Mouse (Mus musculus): ENCODE results near the gene Relch. TPM values are rescaled to one million over a fixed set of nuclear protein-coding genes. Genes with fewer than 3 reads are reported as not detected.
"Not testable (repeated sequence)": the region's sequence is repeated elsewhere in the genome, so short reads cannot be mapped to it uniquely, and the experiment has no call there.

Relch gene
- polyA plus RNA-seq, 1 experiment from 2014 or later, result 14.9 TPM

GRCm38 (mm10) chr1:105746444-105746843 lies 82.8 kb downstream of the Relch start:
- no peaks in the 10 kb centered on the region for H3K27me3 ChIP-seq
- ATAC-seq (replicated peaks; ENCODE audit: insufficient number of reproducible peaks, insufficient read depth, low FRiP score, low read depth), result no peak
- no peak overlapping the region for H3K4me3 ChIP-seq
- peaks cover 34% of the 10 kb centered on the region for H3K36me3 ChIP-seq
- no peak overlapping the region for H3K27ac ChIP-seq
- 90% methylated on average over 1 of the region's 1 CpGs for WGBS
- H3K9ac ChIP-seq, result no peak overlapping the region
- no peak overlapping the region for H3K4me2 ChIP-seq
- H3K9me3 ChIP-seq (replicated peaks), result no peaks in the 10 kb centered on the region
- H3K4me1 ChIP-seq (replicated peaks), result no peaks in the 10 kb centered on the region

- Histone ChIP-seq H3K27ac (no peak overlapping the region), H3K4me1 (replicated peaks) (no peaks in the 10 kb centered on the region), H3K9ac (no peak overlapping the region), H3K4me3 (no peak overlapping the region), H3K36me3 (peaks cover 28% of the 10 kb centered on the region), H3K27me3 (no peaks in the 10 kb centered on the region), H3K4me2 (no peak overlapping the region), H3K9me3 (replicated peaks) (no peaks in the 10 kb centered on the region)
- no peak for ATAC-seq (replicated peaks; ENCODE audit: insufficient number of reproducible peaks, insufficient read depth, low FRiP score, low read depth)
- 87% methylated on average over 5 of the region's 5 CpGs for WGBS
Observed at GRCm38 (mm10) chr1:105746858-105747596, 83.4 kb downstream of the Relch start.

- no peaks in the 10 kb centered on the region for H3K27me3 ChIP-seq
- H3K36me3 ChIP-seq, result peaks cover 25% of the 10 kb centered on the region
- no peak overlapping the region for H3K27ac ChIP-seq
- WGBS, result 93% methylated on average over 4 of the region's 4 CpGs
- no peaks in the 10 kb centered on the region for H3K4me1 ChIP-seq (replicated peaks)
- H3K4me2 ChIP-seq, result no peak overlapping the region
- H3K4me3 ChIP-seq, result no peak overlapping the region
- no peak overlapping the region for H3K9ac ChIP-seq
- H3K9me3 ChIP-seq (replicated peaks), result no peaks in the 10 kb centered on the region
- ATAC-seq (replicated peaks; ENCODE audit: insufficient number of reproducible peaks, insufficient read depth, low FRiP score, low read depth), result no peak
Observed at GRCm38 (mm10) chr1:105748091-105748799, 84.6 kb downstream of the Relch start.

- H3K9me3 ChIP-seq (replicated peaks), result no peaks in the 10 kb centered on the region
- no peak overlapping the region for H3K4me3 ChIP-seq
- no peak overlapping the region for H3K4me2 ChIP-seq
- H3K27me3 ChIP-seq, result no peaks in the 10 kb centered on the region
- no peak for ATAC-seq (replicated peaks; ENCODE audit: insufficient number of reproducible peaks, insufficient read depth, low FRiP score, low read depth)
- H3K36me3 ChIP-seq, result peaks cover 16% of the 10 kb centered on the region
- 68% methylated on average over 4 of the region's 4 CpGs for WGBS
- H3K9ac ChIP-seq, result no peak overlapping the region
- no peak overlapping the region for H3K27ac ChIP-seq
- no peaks in the 10 kb centered on the region for H3K4me1 ChIP-seq (replicated peaks)
Observed at GRCm38 (mm10) chr1:105752196-105752595, 88.5 kb downstream of the Relch start.

- no peak overlapping the region for H3K27ac ChIP-seq
- WGBS, result 97% methylated on average over 1 of the region's 1 CpGs
- no peak overlapping the region for H3K4me2 ChIP-seq
- no peaks in the 10 kb centered on the region for H3K4me1 ChIP-seq (replicated peaks)
- no peaks in the 10 kb centered on the region for H3K27me3 ChIP-seq
- H3K4me3 ChIP-seq, result no peak overlapping the region
- peaks cover 12% of the 10 kb centered on the region for H3K36me3 ChIP-seq
- ATAC-seq (replicated peaks; ENCODE audit: insufficient number of reproducible peaks, insufficient read depth, low FRiP score, low read depth), result no peak
- H3K9ac ChIP-seq, result no peak overlapping the region
- no peaks in the 10 kb centered on the region for H3K9me3 ChIP-seq (replicated peaks)
Observed at GRCm38 (mm10) chr1:105752944-105753343, 89.3 kb downstream of the Relch start.

GRCm38 (mm10) chr1:105758798-105759197 lies 95.1 kb downstream of the Relch start:
- WGBS, result 85% methylated on average over 4 of the region's 4 CpGs
- Histone ChIP-seq H3K27me3 (no peaks in the 10 kb centered on the region), H3K9me3 (replicated peaks) (peaks cover 7% of the 10 kb centered on the region; the same call in 1 of the 2 replicates), H3K36me3 (no peaks in the 10 kb centered on the region), H3K27ac (no peak overlapping the region), H3K4me2 (no peak overlapping the region), H3K4me3 (no peak overlapping the region), H3K9ac (no peak overlapping the region), H3K4me1 (replicated peaks) (no peaks in the 10 kb centered on the region)
- ATAC-seq (replicated peaks; ENCODE audit: insufficient number of reproducible peaks, insufficient read depth, low FRiP score, low read depth), result no peak

GRCm38 (mm10) chr1:105759422-105760165 lies 95.9 kb downstream of the Relch start:
- no peak for ATAC-seq (replicated peaks; ENCODE audit: insufficient number of reproducible peaks, insufficient read depth, low FRiP score, low read depth)
- no peaks in the 10 kb centered on the region for H3K27me3 ChIP-seq
- no peak overlapping the region for H3K27ac ChIP-seq
- H3K4me2 ChIP-seq, result no peak overlapping the region
- 75% methylated on average over 3 of the region's 3 CpGs for whole genome bisulfite sequencing
- no peaks in the 10 kb centered on the region for H3K4me1 ChIP-seq (replicated peaks)
- no peak overlapping the region for H3K4me3 ChIP-seq
- H3K9me3 ChIP-seq (replicated peaks), result peaks cover 8% of the 10 kb centered on the region; the same call in 1 of the 2 replicates
- H3K9ac ChIP-seq, result no peak overlapping the region
- no peaks in the 10 kb centered on the region for H3K36me3 ChIP-seq

GRCm38 (mm10) chr1:105765586-105765985 lies 101.9 kb downstream of the Relch start:
- Histone ChIP-seq H3K36me3 (no peaks in the 10 kb centered on the region), H3K27ac (no peak overlapping the region), H3K27me3 (no peaks in the 10 kb centered on the region), H3K4me2 (no peak overlapping the region), H3K9ac (no peak overlapping the region), H3K4me1 (replicated peaks) (peaks cover under 1% of the 10 kb centered on the region; the same call in 1 of the 2 replicates), H3K9me3 (replicated peaks) (peaks cover 8% of the 10 kb centered on the region; the same call in 1 of the 2 replicates), H3K4me3 (no peak overlapping the region)
- WGBS, result 70% methylated on average over 8 of the region's 8 CpGs
- no peak for ATAC-seq (replicated peaks; ENCODE audit: insufficient number of reproducible peaks, insufficient read depth, low FRiP score, low read depth)

- ATAC-seq (replicated peaks; ENCODE audit: insufficient number of reproducible peaks, insufficient read depth, low FRiP score, low read depth); H3K36me3 ChIP-seq; H3K4me3 ChIP-seq; H3K9me3 ChIP-seq (replicated peaks); H3K27me3 ChIP-seq; H3K4me1 ChIP-seq (replicated peaks); H3K9ac ChIP-seq; H3K27ac ChIP-seq; H3K4me2 ChIP-seq: not testable (repeated sequence)
- 75% methylated on average over 9 of the region's 9 CpGs for WGBS
Observed at GRCm38 (mm10) chr1:105766099-105766498, 102.4 kb downstream of the Relch start.

- Histone ChIP-seq H3K9me3 (replicated peaks) (peaks cover 5% of the 10 kb centered on the region; the same call in 1 of the 2 replicates), H3K36me3 (no peaks in the 10 kb centered on the region), H3K9ac (no peak overlapping the region), H3K4me3 (no peak overlapping the region), H3K27ac (no peak overlapping the region), H3K4me2 (no peak overlapping the region), H3K4me1 (replicated peaks) (peaks cover 5% of the 10 kb centered on the region), H3K27me3 (no peaks in the 10 kb centered on the region)
- no peak for ATAC-seq (replicated peaks; ENCODE audit: insufficient number of reproducible peaks, insufficient read depth, low FRiP score, low read depth)
- 82% methylated on average over 2 of the region's 2 CpGs for WGBS
Observed at GRCm38 (mm10) chr1:105768397-105768796, 104.7 kb downstream of the Relch start.

GRCm38 (mm10) chr1:105770685-105771084 lies 107.0 kb downstream of the Relch start:
- ATAC-seq (replicated peaks; ENCODE audit: insufficient number of reproducible peaks, insufficient read depth, low FRiP score, low read depth), result no peak
- no peak overlapping the region for H3K27ac ChIP-seq
- 51% methylated on average over 2 of the region's 2 CpGs for WGBS
- H3K4me2 ChIP-seq, result no peak overlapping the region
- no peak overlapping the region for H3K9ac ChIP-seq
- H3K36me3 ChIP-seq, result no peaks in the 10 kb centered on the region
- no peaks in the 10 kb centered on the region for H3K27me3 ChIP-seq
- H3K9me3 ChIP-seq (replicated peaks), result no peaks in the 10 kb centered on the region
- peaks cover 5% of the 10 kb centered on the region for H3K4me1 ChIP-seq (replicated peaks)
- H3K4me3 ChIP-seq, result no peak overlapping the region

Measured in heart, embryonic 15.5 days (tissue).